Mouse (Mus musculus) midbrain, embryonic 10.5 days (tissue): Measurements from ENCODE around the gene Ostf1. TPM values are rescaled to one million over a fixed set of nuclear protein-coding genes. Genes with fewer than 3 reads are reported as not detected.

Source experiments
- DNase-seq: peaks from one replicate; pipeline ENCODE4 v3.0.0-alpha.2; 2017; ENCODE audit warnings: low spot score
- H3K27ac ChIP-seq: fragments of 300-500 bp; sonication (generic); replicated peaks from 2 replicates; pipeline ENCODE4 v1.5.1; 2016; ENCODE audit warnings: mild to moderate bottlenecking
- H3K27me3 ChIP-seq: fragments of 300-500 bp; sonication (generic); 2 replicates; pipeline ENCODE4 v1.6.1; 2016; ENCODE audit warnings: low read depth, mild to moderate bottlenecking; ENCODE audit not compliant: poor library complexity, severe bottlenecking
- H3K36me3 ChIP-seq: fragments of 300-500 bp; sonication (generic); 2 replicates; pipeline ENCODE4 v1.6.1; 2016; ENCODE audit warnings: mild to moderate bottlenecking, moderate library complexity
- H3K4me1 ChIP-seq: fragments of 300-500 bp; sonication (generic); 2 replicates; pipeline ENCODE4 v1.6.1; 2016
- H3K4me3 ChIP-seq: fragments of 300-500 bp; sonication (generic); 2 replicates; pipeline ENCODE4 v1.5.1; 2016; ENCODE audit warnings: mild to moderate bottlenecking, moderate library complexity
- H3K9me3 ChIP-seq: fragments of 300-500 bp; sonication (generic); replicated peaks from 2 replicates; pipeline ENCODE4 v1.6.1; 2016; ENCODE audit warnings: mild to moderate bottlenecking
- WGBS: fragments of 180-500 bp; shearing (Covaris S2); methylation state at CpG from one replicate; pipeline ENCODE4 v1.1.7; 2016; 5-methylcytosine and 5-hydroxymethylcytosine counted together
- polyA plus RNA-seq: library from polyadenylated mRNA; unstranded; fragments of >200 nt; fragmentation: Nextera tagmentation; extraction: Ambion mirVana; gene quantifications from 2 replicates; pipeline ENCODE4 v1.2.1, GENCODE M21; 2016

The Ostf1 gene
- polyA plus RNA-seq, 1 experiment from 2014 or later, result 49.7 TPM

- no peaks in the 10 kb centered on the region for H3K27me3 ChIP-seq
- 90% methylated on average over 5 of the region's 5 CpGs for WGBS
- H3K4me3 ChIP-seq, result no peak overlapping the region
- no peak overlapping the region for H3K27ac ChIP-seq
- no peaks in the 10 kb centered on the region for H3K36me3 ChIP-seq
- no peaks in the 10 kb centered on the region for H3K9me3 ChIP-seq
- no peak for DNase-seq
- H3K4me1 ChIP-seq, result peaks cover 3% of the 10 kb centered on the region; the same call in 1 of the 2 replicates
Measured at GRCm38 (mm10) chr19:18654984-18655383, 23.4 kb upstream of the Ostf1 start.

GRCm38 (mm10) chr19:18654330-18654729, 22.7 kb upstream of the Ostf1 start:
- DNase-seq, result no peak
- WGBS, result 93% methylated on average over 8 of the region's 8 CpGs

GRCm38 (mm10) chr19:18653058-18653457, 21.4 kb upstream of the Ostf1 start:
- peaks cover 3% of the 10 kb centered on the region; the same call in 1 of the 2 replicates for H3K4me1 ChIP-seq
- no peak for DNase-seq
- no peak overlapping the region for H3K27ac ChIP-seq
- no peaks in the 10 kb centered on the region for H3K9me3 ChIP-seq
- H3K36me3 ChIP-seq, result no peaks in the 10 kb centered on the region
- WGBS, result 86% methylated on average over 6 of the region's 6 CpGs
- no peak overlapping the region for H3K4me3 ChIP-seq
- H3K27me3 ChIP-seq, result no peaks in the 10 kb centered on the region

More at GRCm38 (mm10) chr19:18654330-18654729, 22.7 kb upstream of the Ostf1 start:
- no peaks in the 10 kb centered on the region for H3K9me3 ChIP-seq
- no peak overlapping the region for H3K4me3 ChIP-seq
- peaks cover 3% of the 10 kb centered on the region; the same call in 1 of the 2 replicates for H3K4me1 ChIP-seq
- no peak overlapping the region for H3K27ac ChIP-seq
- H3K36me3 ChIP-seq, result no peaks in the 10 kb centered on the region
- no peaks in the 10 kb centered on the region for H3K27me3 ChIP-seq

GRCm38 (mm10) chr19:18652592-18652991, 21.0 kb upstream of the Ostf1 start:
- Histone ChIP-seq H3K36me3 (no peaks in the 10 kb centered on the region), H3K9me3 (no peaks in the 10 kb centered on the region), H3K27ac (no peak overlapping the region), H3K27me3 (no peaks in the 10 kb centered on the region), H3K4me1 (peaks cover 3% of the 10 kb centered on the region; the same call in 1 of the 2 replicates), H3K4me3 (no peak overlapping the region)
- DNase-seq, result no peak
- 79% methylated on average over 4 of the region's 4 CpGs for WGBS

- Histone ChIP-seq H3K4me1 (peaks cover 6% of the 10 kb centered on the region; the same call in 1 of the 2 replicates), H3K36me3 (no peaks in the 10 kb centered on the region), H3K4me3 (no peak overlapping the region), H3K9me3 (no peaks in the 10 kb centered on the region), H3K27ac (no peak overlapping the region), H3K27me3 (no peaks in the 10 kb centered on the region)
- DNase-seq, result no peak
- WGBS, result 86% methylated on average over 6 of the region's 6 CpGs
Measured at GRCm38 (mm10) chr19:18650473-18650872, 18.9 kb upstream of the Ostf1 start.

GRCm38 (mm10) chr19:18649955-18650354, 18.3 kb upstream of the Ostf1 start:
- H3K36me3 ChIP-seq, result no peaks in the 10 kb centered on the region
- H3K9me3 ChIP-seq, result no peaks in the 10 kb centered on the region
- H3K27ac ChIP-seq, result no peak overlapping the region
- no peaks in the 10 kb centered on the region for H3K27me3 ChIP-seq
- peaks cover 6% of the 10 kb centered on the region; the same call in 1 of the 2 replicates for H3K4me1 ChIP-seq
- no peak overlapping the region for H3K4me3 ChIP-seq
- DNase-seq, result no peak
- WGBS, result 87% methylated on average over 4 of the region's 4 CpGs

- H3K36me3 ChIP-seq, result no peaks in the 10 kb centered on the region
- H3K4me1 ChIP-seq, result peaks cover 6% of the 10 kb centered on the region
- no peaks in the 10 kb centered on the region for H3K9me3 ChIP-seq
- no peak for DNase-seq
- no peaks in the 10 kb centered on the region for H3K27me3 ChIP-seq
- WGBS, result 88% methylated on average over 6 of the region's 6 CpGs
- H3K27ac ChIP-seq, result no peak overlapping the region
- H3K4me3 ChIP-seq, result no peak overlapping the region
Measured at GRCm38 (mm10) chr19:18648558-18648945, 16.9 kb upstream of the Ostf1 start.

GRCm38 (mm10) chr19:18647775-18648557, 16.3 kb upstream of the Ostf1 start:
- WGBS, result 86% methylated on average over 9 of the region's 9 CpGs
- Histone ChIP-seq H3K36me3 (no peaks in the 10 kb centered on the region), H3K27ac (no peak overlapping the region), H3K4me1 (peaks cover 9% of the 10 kb centered on the region), H3K27me3 (no peaks in the 10 kb centered on the region), H3K9me3 (no peaks in the 10 kb centered on the region), H3K4me3 (no peak overlapping the region)
- no peak for DNase-seq

GRCm38 (mm10) chr19:18646853-18647420, 15.3 kb upstream of the Ostf1 start:
- DNase-seq, result no peak
- no peak overlapping the region for H3K27ac ChIP-seq
- H3K4me1 ChIP-seq, result peaks cover 9% of the 10 kb centered on the region
- 58% methylated on average over 5 of the region's 5 CpGs for WGBS
- H3K36me3 ChIP-seq, result no peaks in the 10 kb centered on the region
- no peaks in the 10 kb centered on the region for H3K27me3 ChIP-seq
- no peak overlapping the region for H3K4me3 ChIP-seq
- no peaks in the 10 kb centered on the region for H3K9me3 ChIP-seq

GRCm38 (mm10) chr19:18646397-18646796, 14.8 kb upstream of the Ostf1 start:
- H3K27ac ChIP-seq, result no peak overlapping the region
- peaks cover 8% of the 10 kb centered on the region for H3K4me1 ChIP-seq
- H3K4me3 ChIP-seq, result no peak overlapping the region
- no peaks in the 10 kb centered on the region for H3K36me3 ChIP-seq
- DNase-seq, result no peak
- H3K27me3 ChIP-seq, result no peaks in the 10 kb centered on the region
- H3K9me3 ChIP-seq, result no peaks in the 10 kb centered on the region
- WGBS, result 81% methylated on average over 3 of the region's 3 CpGs

- Histone ChIP-seq H3K36me3 (no peaks in the 10 kb centered on the region), H3K27ac (no peak overlapping the region), H3K4me1 (peaks cover 5% of the 10 kb centered on the region), H3K27me3 (no peaks in the 10 kb centered on the region), H3K4me3 (no peak overlapping the region), H3K9me3 (no peaks in the 10 kb centered on the region)
- 80% methylated on average over 6 of the region's 6 CpGs for WGBS
- DNase-seq, result no peak
Measured at GRCm38 (mm10) chr19:18644084-18644483, 12.5 kb upstream of the Ostf1 start.

GRCm38 (mm10) chr19:18643411-18643810, 11.8 kb upstream of the Ostf1 start:
- no peak overlapping the region for H3K4me3 ChIP-seq
- H3K36me3 ChIP-seq, result no peaks in the 10 kb centered on the region
- H3K27me3 ChIP-seq, result no peaks in the 10 kb centered on the region
- H3K27ac ChIP-seq, result no peak overlapping the region
- no peaks in the 10 kb centered on the region for H3K9me3 ChIP-seq
- no peak for DNase-seq
- H3K4me1 ChIP-seq, result peaks cover 5% of the 10 kb centered on the region
- WGBS, result 70% methylated on average over 4 of the region's 4 CpGs

GRCm38 (mm10) chr19:18641001-18641400, 9.4 kb upstream of the Ostf1 start:
- DNase-seq, result no peak
- Histone ChIP-seq H3K36me3 (no peaks in the 10 kb centered on the region), H3K27me3 (no peaks in the 10 kb centered on the region), H3K27ac (no peak overlapping the region), H3K4me3 (no peak overlapping the region), H3K4me1 (peaks cover 3% of the 10 kb centered on the region; the same call in 1 of the 2 replicates), H3K9me3 (no peaks in the 10 kb centered on the region)
- WGBS, result 71% methylated on average over 4 of the region's 4 CpGs
